Mouse (Mus musculus): ENCODE measurements around the gene Agpat3. TPM values are rescaled to one million over a fixed set of nuclear protein-coding genes. Genes with fewer than 3 reads are reported as not detected.
A peak's percentile ranks its signal among the peaks of the same experiment; 100 is the strongest.

Gene Agpat3
- polyA plus RNA-seq, 1 experiment from 2014 or later, result 41.6 TPM

GRCm38 (mm10) chr10:78297576-78298484 lies 54.5 kb downstream of the Agpat3 start:
- 0 out of 2 replicates have a peak, but pooled peaks cover 8% of the 10 kb centered on the region for H3K4me1 ChIP-seq
- WGBS, result 85% methylated on average over 15 of the region's 15 CpGs
- H3K27ac ChIP-seq (replicated peaks), result peak overlapping the region; percentile 49; the same call in 1 of the 2 replicates
- H3K36me3 ChIP-seq, result peaks cover 7% of the 10 kb centered on the region
- no peaks in the 10 kb centered on the region for H3K9me3 ChIP-seq (replicated peaks)
- H3K27me3 ChIP-seq (ENCODE audit: low read depth, poor library complexity, severe bottlenecking), result no peaks in the 10 kb centered on the region
- H3K4me3 ChIP-seq, result no peak overlapping the region
- DNase-seq (ENCODE audit: low spot score), result no peak

GRCm38 (mm10) chr10:78296980-78297379 lies 55.3 kb downstream of the Agpat3 start:
- 79% methylated on average over 4 of the region's 4 CpGs for WGBS

GRCm38 (mm10) chr10:78296371-78296770 lies 55.9 kb downstream of the Agpat3 start:
- H3K36me3 ChIP-seq, result no peaks in the 10 kb centered on the region
- H3K9me3 ChIP-seq (replicated peaks), result no peaks in the 10 kb centered on the region
- no peaks in the 10 kb centered on the region for H3K27me3 ChIP-seq (ENCODE audit: low read depth, poor library complexity, severe bottlenecking)
- H3K4me1 ChIP-seq, result 0 out of 2 replicates have a peak, but pooled peaks cover 8% of the 10 kb centered on the region
- no peak overlapping the region for H3K4me3 ChIP-seq
- DNase-seq (ENCODE audit: low spot score), result no peak
- WGBS, result 91% methylated on average over 5 of the region's 5 CpGs
- no peak overlapping the region for H3K27ac ChIP-seq (replicated peaks)

More at GRCm38 (mm10) chr10:78296980-78297379, 55.3 kb downstream of the Agpat3 start:
- no peaks in the 10 kb centered on the region for H3K9me3 ChIP-seq (replicated peaks)
- no peak overlapping the region for H3K27ac ChIP-seq (replicated peaks)
- no peak overlapping the region for H3K4me3 ChIP-seq
- H3K36me3 ChIP-seq, result peaks cover 4% of the 10 kb centered on the region
- 0 out of 2 replicates have a peak, but pooled peaks cover 8% of the 10 kb centered on the region for H3K4me1 ChIP-seq
- no peak for DNase-seq (ENCODE audit: low spot score)
- H3K27me3 ChIP-seq (ENCODE audit: low read depth, poor library complexity, severe bottlenecking), result no peaks in the 10 kb centered on the region

GRCm38 (mm10) chr10:78293576-78293975 lies 58.7 kb downstream of the Agpat3 start:
- WGBS, result 93% methylated on average over 1 of the region's 1 CpGs
- H3K4me3 ChIP-seq, result no peak overlapping the region
- 0 out of 2 replicates have a peak, but pooled peaks cover 8% of the 10 kb centered on the region for H3K4me1 ChIP-seq
- no peaks in the 10 kb centered on the region for H3K36me3 ChIP-seq
- no peak for DNase-seq (ENCODE audit: low spot score)
- H3K27ac ChIP-seq (replicated peaks), result no peak overlapping the region
- H3K9me3 ChIP-seq (replicated peaks), result no peaks in the 10 kb centered on the region
- no peaks in the 10 kb centered on the region for H3K27me3 ChIP-seq (ENCODE audit: low read depth, poor library complexity, severe bottlenecking)

- Histone ChIP-seq H3K9me3 (replicated peaks) (no peaks in the 10 kb centered on the region), H3K27ac (replicated peaks) (no peak overlapping the region), H3K4me3 (no peak overlapping the region), H3K36me3 (peaks cover 9% of the 10 kb centered on the region), H3K27me3 (ENCODE audit: low read depth, poor library complexity, severe bottlenecking) (no peaks in the 10 kb centered on the region), H3K4me1 (0 out of 2 replicates have a peak, but pooled peaks cover 4% of the 10 kb centered on the region)
- WGBS, result 93% methylated on average over 5 of the region's 5 CpGs
- no peak for DNase-seq (ENCODE audit: low spot score)
Measured at GRCm38 (mm10) chr10:78292381-78292780, 59.9 kb downstream of the Agpat3 start.

- no peak for DNase-seq (ENCODE audit: low spot score)
- Histone ChIP-seq H3K27me3 (ENCODE audit: low read depth, poor library complexity, severe bottlenecking) (no peaks in the 10 kb centered on the region), H3K36me3 (peaks cover 23% of the 10 kb centered on the region), H3K27ac (replicated peaks) (no peak overlapping the region), H3K4me1 (no peaks in the 10 kb centered on the region), H3K9me3 (replicated peaks) (no peaks in the 10 kb centered on the region), H3K4me3 (no peak overlapping the region)
- 82% methylated on average over 8 of the region's 8 CpGs for WGBS
Measured at GRCm38 (mm10) chr10:78290730-78291535, 61.4 kb downstream of the Agpat3 start.

GRCm38 (mm10) chr10:78288896-78289295 lies 63.4 kb downstream of the Agpat3 start:
- H3K36me3 ChIP-seq, result peaks cover 44% of the 10 kb centered on the region
- no peak for DNase-seq (ENCODE audit: low spot score)
- no peak overlapping the region for H3K4me3 ChIP-seq
- no peak overlapping the region for H3K27ac ChIP-seq (replicated peaks)
- WGBS, result 89% methylated on average over 4 of the region's 4 CpGs
- H3K9me3 ChIP-seq (replicated peaks), result no peaks in the 10 kb centered on the region
- no peaks in the 10 kb centered on the region for H3K27me3 ChIP-seq (ENCODE audit: low read depth, poor library complexity, severe bottlenecking)
- no peaks in the 10 kb centered on the region for H3K4me1 ChIP-seq

- peaks cover 51% of the 10 kb centered on the region for H3K36me3 ChIP-seq
- H3K27me3 ChIP-seq (ENCODE audit: low read depth, poor library complexity, severe bottlenecking), result no peaks in the 10 kb centered on the region
- no peaks in the 10 kb centered on the region for H3K4me1 ChIP-seq
- H3K4me3 ChIP-seq, result no peak overlapping the region
- no peak overlapping the region for H3K27ac ChIP-seq (replicated peaks)
- no peak for DNase-seq (ENCODE audit: low spot score)
- WGBS, result 93% methylated on average over 5 of the region's 5 CpGs
- H3K9me3 ChIP-seq (replicated peaks), result no peaks in the 10 kb centered on the region
Measured at GRCm38 (mm10) chr10:78288135-78288534, 64.2 kb downstream of the Agpat3 start.

GRCm38 (mm10) chr10:78287465-78288132 lies 64.7 kb downstream of the Agpat3 start:
- no peak overlapping the region for H3K27ac ChIP-seq (replicated peaks)
- no peaks in the 10 kb centered on the region for H3K9me3 ChIP-seq (replicated peaks)
- H3K4me3 ChIP-seq, result no peak overlapping the region
- H3K36me3 ChIP-seq, result peaks cover 57% of the 10 kb centered on the region
- WGBS, result 94% methylated on average over 22 of the region's 22 CpGs
- H3K27me3 ChIP-seq (ENCODE audit: low read depth, poor library complexity, severe bottlenecking), result no peaks in the 10 kb centered on the region
- DNase-seq (ENCODE audit: low spot score), result no peak
- H3K4me1 ChIP-seq, result no peaks in the 10 kb centered on the region

GRCm38 (mm10) chr10:78285959-78286358 lies 66.3 kb downstream of the Agpat3 start:
- DNase-seq (ENCODE audit: low spot score), result no peak
- no peak overlapping the region for H3K4me3 ChIP-seq
- H3K9me3 ChIP-seq (replicated peaks), result no peaks in the 10 kb centered on the region
- no peak overlapping the region for H3K27ac ChIP-seq (replicated peaks)
- peaks cover 73% of the 10 kb centered on the region for H3K36me3 ChIP-seq
- 90% methylated on average over 4 of the region's 4 CpGs for WGBS
- H3K4me1 ChIP-seq, result no peaks in the 10 kb centered on the region
- H3K27me3 ChIP-seq (ENCODE audit: low read depth, poor library complexity, severe bottlenecking), result no peaks in the 10 kb centered on the region

- Histone ChIP-seq H3K36me3 (peaks cover 79% of the 10 kb centered on the region), H3K4me3 (no peak overlapping the region), H3K9me3 (replicated peaks) (no peaks in the 10 kb centered on the region), H3K27me3 (ENCODE audit: low read depth, poor library complexity, severe bottlenecking) (no peaks in the 10 kb centered on the region), H3K4me1 (no peaks in the 10 kb centered on the region), H3K27ac (replicated peaks) (no peak overlapping the region)
- 85% methylated on average over 6 of the region's 6 CpGs for WGBS
- DNase-seq (ENCODE audit: low spot score), result no peak
Measured at GRCm38 (mm10) chr10:78285409-78285808, 66.9 kb downstream of the Agpat3 start.

GRCm38 (mm10) chr10:78284812-78285211 lies 67.5 kb downstream of the Agpat3 start:
- Histone ChIP-seq H3K4me1 (no peaks in the 10 kb centered on the region), H3K4me3 (no peak overlapping the region), H3K36me3 (peaks cover 85% of the 10 kb centered on the region), H3K9me3 (replicated peaks) (no peaks in the 10 kb centered on the region), H3K27me3 (ENCODE audit: low read depth, poor library complexity, severe bottlenecking) (no peaks in the 10 kb centered on the region), H3K27ac (replicated peaks) (no peak overlapping the region)
- no peak for DNase-seq (ENCODE audit: low spot score)
- 93% methylated on average over 12 of the region's 12 CpGs for WGBS
